Mouse (Mus musculus): Measurements from ENCODE around the gene Eif6.
"Not testable (repeated sequence)": the region's sequence is repeated elsewhere in the genome, so short reads cannot be mapped to it uniquely, and the experiment has no call there.

Eif6 gene

GRCm38 (mm10) chr2:155826630-155827424 is at the start of gene Eif6:
Gene Eif6, minus strand, starts transcription at chr2:155826925.
- DNase-seq (ENCODE audit: low spot score): peak; percentile 96

GRCm38 (mm10) chr2:155873636-155874035 is 46.9 kb upstream of the Eif6 start:
- no peak for DNase-seq (ENCODE audit: low spot score)

GRCm38 (mm10) chr2:155872930-155873507 is 46.3 kb upstream of the Eif6 start:
- no peak for DNase-seq (ENCODE audit: low spot score)

- no peak for DNase-seq (ENCODE audit: low spot score)
Observed at GRCm38 (mm10) chr2:155872486-155872885, 45.8 kb upstream of the Eif6 start.

- DNase-seq (ENCODE audit: low spot score): no peak
Observed at GRCm38 (mm10) chr2:155869772-155870171, 43.0 kb upstream of the Eif6 start.

GRCm38 (mm10) chr2:155868320-155868719 is 41.6 kb upstream of the Eif6 start:
- DNase-seq (ENCODE audit: low spot score): no peak

- DNase-seq (ENCODE audit: low spot score): peak; percentile 22
Observed at GRCm38 (mm10) chr2:155863301-155863867, 36.7 kb upstream of the Eif6 start.

- DNase-seq (ENCODE audit: low spot score): peak; percentile 35
Observed at GRCm38 (mm10) chr2:155862573-155863300, 36.0 kb upstream of the Eif6 start.

- DNase-seq (ENCODE audit: low spot score): no peak
Observed at GRCm38 (mm10) chr2:155861581-155861980, 34.9 kb upstream of the Eif6 start.

GRCm38 (mm10) chr2:155860102-155860501 is 33.4 kb upstream of the Eif6 start:
- DNase-seq (ENCODE audit: low spot score): no peak

GRCm38 (mm10) chr2:155852536-155852935 is 25.8 kb upstream of the Eif6 start:
- no peak for DNase-seq (ENCODE audit: low spot score)

GRCm38 (mm10) chr2:155850120-155850519 is 23.4 kb upstream of the Eif6 start:
- no peak for DNase-seq (ENCODE audit: low spot score)

GRCm38 (mm10) chr2:155849464-155849863 is 22.7 kb upstream of the Eif6 start:
- DNase-seq (ENCODE audit: low spot score): no peak

GRCm38 (mm10) chr2:155848291-155848690 is 21.6 kb upstream of the Eif6 start:
- peak; percentile 88 for DNase-seq (ENCODE audit: low spot score)

- no peak for DNase-seq (ENCODE audit: low spot score)
Observed at GRCm38 (mm10) chr2:155846930-155847329, 20.2 kb upstream of the Eif6 start.

GRCm38 (mm10) chr2:155838961-155839360 is 12.2 kb upstream of the Eif6 start:
- no peak for DNase-seq (ENCODE audit: low spot score)

GRCm38 (mm10) chr2:155837961-155838360 is 11.2 kb upstream of the Eif6 start:
- no peak for DNase-seq (ENCODE audit: low spot score)

- no peak for DNase-seq (ENCODE audit: low spot score)
Observed at GRCm38 (mm10) chr2:155834732-155835131, 8.0 kb upstream of the Eif6 start, which contains the start of gene Fam83c. Gene Fam83c, minus strand, starts transcription at chr2:155834854.

- not testable (repeated sequence) for DNase-seq (ENCODE audit: low spot score)
Observed at GRCm38 (mm10) chr2:155832087-155832486, 5.4 kb upstream of the Eif6 start.

GRCm38 (mm10) chr2:155831302-155831701 is 4.6 kb upstream of the Eif6 start:
- peak; percentile 24 for DNase-seq (ENCODE audit: low spot score)

- no peak for DNase-seq (ENCODE audit: low spot score)
Observed at GRCm38 (mm10) chr2:155830841-155831240, 4.1 kb upstream of the Eif6 start.

- no peak for DNase-seq (ENCODE audit: low spot score)
Observed at GRCm38 (mm10) chr2:155825904-155826629, 658 bp downstream of the Eif6 start.
